Mouse (Mus musculus) forebrain, embryonic 11.5 days (tissue): ENCODE data around the gene Fos. TPM values are rescaled to one million over a fixed set of nuclear protein-coding genes. Genes with fewer than 3 reads are reported as not detected.
A peak's percentile ranks its signal among the peaks of the same experiment; 100 is the strongest.

Experiments
- ATAC-seq: fragments of 200-750 bp; cut with Nextera tagmentation; replicated peaks from 2 replicates; pipeline ENCODE4 v1.8.0; 2017; ENCODE audit warnings: moderate TSS enrichment; ENCODE audit not compliant: low FRiP score
- DNase-seq: peaks from one replicate; pipeline ENCODE4 v3.0.0-alpha.2; 2017; ENCODE audit warnings: low spot score
- H3K27ac ChIP-seq: fragments of 300-500 bp; sonication (generic); 2 replicates; pipeline ENCODE4 v1.5.1; 2014; ENCODE audit warnings: low read depth, low read length
- H3K27me3 ChIP-seq: fragments of 300-500 bp; sonication (generic); 2 replicates; pipeline ENCODE4 v1.6.1; 2014; ENCODE audit warnings: mild to moderate bottlenecking, low read length, mixed read lengths; ENCODE audit not compliant: control insufficient read depth, insufficient read depth
- H3K36me3 ChIP-seq: fragments of 300-500 bp; sonication (generic); 2 replicates; pipeline ENCODE4 v1.6.1; 2014; ENCODE audit warnings: mild to moderate bottlenecking, low read length, moderate library complexity, mixed read lengths; ENCODE audit not compliant: control insufficient read depth, insufficient read depth
- H3K4me1 ChIP-seq: fragments of 300-500 bp; sonication (generic); replicated peaks from 2 replicates; pipeline ENCODE4 v1.6.1; 2014; ENCODE audit warnings: low read length, mixed read lengths; ENCODE audit not compliant: control insufficient read depth, insufficient read depth
- H3K4me2 ChIP-seq: fragments of 300-500 bp; sonication (generic); 2 replicates; pipeline ENCODE4 v1.6.1; 2014; ENCODE audit warnings: low read depth, mild to moderate bottlenecking, low read length, moderate library complexity, mixed read lengths; ENCODE audit not compliant: severe bottlenecking
- H3K4me3 ChIP-seq: fragments of 300-500 bp; sonication (generic); 2 replicates; pipeline ENCODE4 v1.5.1; 2014; ENCODE audit warnings: low read depth, low read length
- H3K9ac ChIP-seq: fragments of 300-500 bp; sonication (generic); 2 replicates; pipeline ENCODE4 v1.6.1; 2014; ENCODE audit warnings: low read length
- H3K9me3 ChIP-seq: fragments of 300-500 bp; sonication (generic); 2 replicates; pipeline ENCODE4 v1.6.1; 2016; ENCODE audit warnings: low read length, mixed read lengths; ENCODE audit not compliant: control insufficient read depth
- WGBS: fragments of 180-500 bp; shearing (Covaris S2); extraction: QIAGEN DNeasy Blood & Tissue Kit; methylation state at CpG from one replicate; pipeline ENCODE4 v1.1.7; 2014; 5-methylcytosine and 5-hydroxymethylcytosine counted together
- polyA plus RNA-seq: library from polyadenylated mRNA; unstranded; fragments of >200 nt; fragmentation: Nextera tagmentation; extraction: Ambion mirVana; gene quantifications from 2 replicates; pipeline ENCODE4 v1.2.1, GENCODE M21; 2014

The Fos gene
- polyA plus RNA-seq, 1 experiment from 2014 or later: 1.1 TPM

GRCm38 (mm10) chr12:85467854-85468253, 5.8 kb upstream of the Fos start:
- WGBS: 84% methylated on average over 14 of the region's 14 CpGs
- ATAC-seq (no peak), DNase-seq (no peak)
- H3K4me2 ChIP-seq: no peak overlapping the region
- no peak overlapping the region for H3K9ac ChIP-seq
- H3K36me3 ChIP-seq: no peaks in the 10 kb centered on the region
- no peak overlapping the region for H3K27ac ChIP-seq
- H3K4me1 ChIP-seq: no peaks in the 10 kb centered on the region; the same call in 1 of the 2 replicates
- no peaks in the 10 kb centered on the region for H3K9me3 ChIP-seq
- H3K4me3 ChIP-seq: no peak overlapping the region
- H3K27me3 ChIP-seq: peaks cover 5% of the 10 kb centered on the region; the same call in 1 of the 2 replicates

DNA sequence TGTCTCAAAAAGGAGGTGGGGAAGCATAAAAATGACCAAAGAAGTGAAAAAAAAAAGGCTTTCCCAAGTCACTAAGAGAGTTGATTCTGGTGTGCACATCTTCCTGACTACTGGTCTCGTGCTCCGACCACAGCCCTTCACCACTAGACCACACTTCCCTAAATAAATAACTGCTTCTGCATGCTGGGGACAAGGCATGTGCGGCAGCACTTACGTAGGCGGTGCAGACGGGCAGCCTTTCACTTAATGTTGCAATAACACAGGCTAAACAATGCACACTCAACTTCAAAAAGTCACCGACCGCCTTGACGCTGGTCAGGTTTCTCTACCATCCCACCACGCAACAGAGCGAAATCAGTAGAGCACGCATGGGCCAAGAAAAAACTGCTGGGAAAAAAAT, 5.0 kb upstream of the Fos start:
- Histone ChIP-seq H3K4me1 (no peaks in the 10 kb centered on the region; the same call in 1 of the 2 replicates), H3K27ac (no peak overlapping the region), H3K9ac (no peak overlapping the region), H3K4me3 (no peak overlapping the region), H3K9me3 (no peaks in the 10 kb centered on the region), H3K4me2 (no peak overlapping the region), H3K27me3 (peaks cover 5% of the 10 kb centered on the region; the same call in 1 of the 2 replicates), H3K36me3 (no peaks in the 10 kb centered on the region)
- WGBS: 89% methylated on average over 12 of the region's 12 CpGs
- DNase-seq (no peak), ATAC-seq (no peak)

DNA sequence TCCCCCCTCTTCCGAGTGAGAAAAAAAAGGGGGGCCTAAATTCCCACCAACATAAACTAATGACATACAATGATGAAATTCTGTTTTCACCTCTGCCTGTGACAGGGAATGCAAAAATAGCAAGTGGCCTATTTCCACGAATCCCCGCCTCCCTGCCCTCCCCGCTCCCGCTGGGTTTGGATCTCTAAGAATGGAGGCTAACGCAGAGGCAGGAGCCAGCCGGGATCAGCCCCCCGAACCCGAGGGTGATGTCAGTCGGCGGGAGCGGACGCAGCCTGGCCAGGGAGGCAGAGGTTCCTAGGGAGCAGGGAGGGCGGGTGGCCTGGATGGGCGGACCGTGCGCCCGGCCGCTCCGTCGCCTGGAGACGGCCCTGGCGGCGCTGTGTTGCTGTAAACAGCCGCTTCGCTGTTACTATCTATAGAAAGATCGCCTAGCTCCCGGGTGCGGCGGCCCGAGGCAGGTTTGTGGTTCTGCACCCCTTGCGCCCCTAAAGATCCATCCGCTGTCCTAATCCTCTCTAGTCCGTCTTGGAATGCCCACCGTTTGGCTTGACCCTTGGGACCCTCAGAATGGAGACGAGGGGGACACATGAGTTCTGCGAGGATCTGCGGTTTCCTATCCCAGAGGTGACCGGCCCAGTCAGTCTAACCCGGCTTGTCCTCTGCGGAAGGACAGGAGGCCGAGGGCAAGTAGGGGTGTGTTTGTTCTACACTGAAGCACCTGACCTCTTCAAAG, 1.6 kb upstream of the Fos start:
- H3K9ac ChIP-seq: peak overlapping the region; percentile 49
- H3K4me1 ChIP-seq: peaks cover 12% of the 10 kb centered on the region
- H3K27ac ChIP-seq: no peak overlapping the region
- peaks cover 26% of the 10 kb centered on the region for H3K27me3 ChIP-seq
- H3K4me2 ChIP-seq: peak overlapping the region; percentile 99
- peak overlapping the region; percentile 50 for H3K4me3 ChIP-seq
- DNase-seq (peak; percentile 80), ATAC-seq (peak; percentile 39; the same call in 1 of the 2 replicates)
- no peaks in the 10 kb centered on the region for H3K36me3 ChIP-seq
- no peaks in the 10 kb centered on the region for H3K9me3 ChIP-seq
- under 1% methylated on average over 42 of the region's 42 CpGs for WGBS

DNA sequence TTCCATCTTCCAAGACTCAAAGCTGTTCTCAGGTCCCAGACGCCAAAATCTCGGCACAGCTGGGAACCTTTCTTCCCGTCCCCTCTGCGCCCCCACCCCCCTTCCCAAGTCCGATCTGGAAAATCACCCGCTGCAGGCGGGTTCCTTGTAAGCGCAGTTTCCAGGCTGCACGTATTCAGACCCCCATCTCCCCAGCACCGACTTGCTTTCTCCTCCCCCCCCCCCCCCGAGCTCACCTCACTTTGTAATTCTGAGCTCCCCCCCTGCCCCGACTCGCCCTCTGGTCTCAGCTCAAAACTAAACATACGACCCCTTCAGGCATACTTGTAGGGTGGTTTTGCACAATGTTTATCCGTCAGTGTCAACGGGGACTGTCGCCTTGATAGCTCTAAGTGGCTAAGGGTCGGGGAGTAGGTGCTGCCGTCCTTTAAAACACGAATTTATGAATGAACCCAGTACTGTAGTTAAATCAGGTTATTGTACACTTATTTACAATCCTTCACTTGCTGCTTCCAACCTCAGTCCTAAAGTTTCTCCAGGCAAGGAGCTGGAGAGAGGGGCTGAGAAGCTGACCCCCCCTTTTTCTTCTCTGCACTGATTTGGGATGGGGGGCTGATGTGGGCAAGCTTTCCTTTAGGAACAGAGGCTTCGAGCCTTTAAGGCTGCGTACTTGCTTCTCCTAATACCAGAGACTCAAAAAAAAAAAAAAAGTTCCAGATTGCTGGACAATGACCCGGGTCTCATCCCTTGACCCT, 857 bp upstream of the Fos start:
- no peak for DNase-seq
- WGBS: 2% methylated on average over 23 of the region's 23 CpGs
- H3K4me2 ChIP-seq: peak overlapping the region; percentile 99
- H3K9me3 ChIP-seq: no peaks in the 10 kb centered on the region
- no peak overlapping the region for H3K27ac ChIP-seq
- no peaks in the 10 kb centered on the region for H3K36me3 ChIP-seq
- H3K4me3 ChIP-seq: peak overlapping the region; percentile 50
- H3K4me1 ChIP-seq: peaks cover 12% of the 10 kb centered on the region
- ATAC-seq: peak; percentile 4; the same call in 1 of the 2 replicates
- peak overlapping the region; percentile 49 for H3K9ac ChIP-seq
- H3K27me3 ChIP-seq: peaks cover 29% of the 10 kb centered on the region

- DNase-seq (peak; percentile 73), ATAC-seq (peak; percentile 45)
- Histone ChIP-seq H3K4me3 (peak overlapping the region; percentile 50), H3K4me1 (peaks cover 12% of the 10 kb centered on the region), H3K9me3 (no peaks in the 10 kb centered on the region), H3K27ac (no peak overlapping the region), H3K36me3 (no peaks in the 10 kb centered on the region), H3K9ac (peak overlapping the region; percentile 37), H3K27me3 (peaks cover 29% of the 10 kb centered on the region), H3K4me2 (peak overlapping the region; percentile 99)
- WGBS: under 1% methylated on average over 49 of the region's 49 CpGs
Observed at GRCm38 (mm10) chr12:85474298-85475231, 875 bp downstream of the Fos start.

- Histone ChIP-seq H3K27ac (no peak overlapping the region), H3K9me3 (no peaks in the 10 kb centered on the region), H3K27me3 (peaks cover 29% of the 10 kb centered on the region), H3K9ac (peak overlapping the region; percentile 37), H3K4me3 (peak overlapping the region; percentile 50), H3K36me3 (no peaks in the 10 kb centered on the region), H3K4me2 (peak overlapping the region; percentile 99), H3K4me1 (peaks cover 12% of the 10 kb centered on the region)
- DNase-seq (no peak), ATAC-seq (no peak)
- WGBS: 6% methylated on average over 15 of the region's 16 CpGs
Observed at GRCm38 (mm10) chr12:85475232-85475919, 1.7 kb downstream of the Fos start.

- H3K9ac ChIP-seq: no peak overlapping the region
- no peaks in the 10 kb centered on the region for H3K36me3 ChIP-seq
- H3K4me2 ChIP-seq: no peak overlapping the region
- H3K27me3 ChIP-seq: peaks cover 29% of the 10 kb centered on the region
- no peak for DNase-seq
- 24% methylated on average over 23 of the region's 23 CpGs for WGBS
- no peaks in the 10 kb centered on the region for H3K9me3 ChIP-seq
- H3K4me1 ChIP-seq: peaks cover 12% of the 10 kb centered on the region
- H3K4me3 ChIP-seq: no peak overlapping the region
- no peak overlapping the region for H3K27ac ChIP-seq
- no peak for ATAC-seq
Observed at GRCm38 (mm10) chr12:85475920-85476828, 2.5 kb downstream of the Fos start.
